Mouse (Mus musculus) embryonic facial prominence, embryonic 14.5 days (tissue): ENCODE results near the gene Fem1a. TPM values are rescaled to one million over a fixed set of nuclear protein-coding genes. Genes with fewer than 3 reads are reported as not detected.
"Not testable (repeated sequence)": the region's sequence is repeated elsewhere in the genome, so short reads cannot be mapped to it uniquely, and the experiment has no call there.

Source experiments
- ATAC-seq: fragments of 200-750 bp; cut with Nextera tagmentation; 2 replicates; pipeline ENCODE4 v1.8.0; 2017; ENCODE audit warnings: low read depth, moderate number of reproducible peaks, moderate TSS enrichment
- DNase-seq: peaks from one replicate; pipeline ENCODE4 v3.0.0-alpha.2; 2015; ENCODE audit warnings: low spot score
- H3K27ac ChIP-seq: fragments of 300-500 bp; sonication (generic); replicated peaks from 2 replicates; pipeline ENCODE4 v1.5.1; 2014; ENCODE audit warnings: low read depth, mild to moderate bottlenecking, low read length, moderate library complexity
- H3K27me3 ChIP-seq: fragments of 300-500 bp; sonication (generic); replicated peaks from 2 replicates; pipeline ENCODE4 v1.6.1; 2014; ENCODE audit warnings: low read length; ENCODE audit not compliant: control insufficient read depth, insufficient read depth
- H3K36me3 ChIP-seq: fragments of 300-500 bp; sonication (generic); 2 replicates; pipeline ENCODE4 v1.6.1; 2014; ENCODE audit warnings: low read length, mixed read lengths; ENCODE audit not compliant: control insufficient read depth, insufficient read depth
- H3K4me1 ChIP-seq: fragments of 300-500 bp; sonication (generic); 2 replicates; pipeline ENCODE4 v1.6.1; 2014; ENCODE audit warnings: antibody characterized with exemption, low read length; ENCODE audit not compliant: control insufficient read depth, insufficient read depth
- H3K4me2 ChIP-seq: fragments of 300-500 bp; sonication (generic); 2 replicates; pipeline ENCODE4 v1.6.1; 2014; ENCODE audit warnings: low read depth, mild to moderate bottlenecking, low read length, moderate library complexity, mixed read lengths
- H3K4me3 ChIP-seq: fragments of 300-500 bp; sonication (generic); 2 replicates; pipeline ENCODE4 v1.5.1; 2014; ENCODE audit warnings: low read depth, mild to moderate bottlenecking, low read length
- H3K9ac ChIP-seq: fragments of 300-500 bp; sonication (generic); 2 replicates; pipeline ENCODE4 v1.6.1; 2014; ENCODE audit warnings: low read depth, mild to moderate bottlenecking, low read length, moderate library complexity, mixed read lengths
- H3K9me3 ChIP-seq: fragments of 300-500 bp; sonication (generic); 2 replicates; pipeline ENCODE4 v1.6.1; 2016; ENCODE audit warnings: low read length; ENCODE audit not compliant: control insufficient read depth
- WGBS: fragments of 180-500 bp; shearing (Covaris S2); extraction: QIAGEN DNeasy Blood & Tissue Kit; methylation state at CpG from one replicate; pipeline ENCODE4 v1.1.7; 2014; 5-methylcytosine and 5-hydroxymethylcytosine counted together
- polyA plus RNA-seq: library from polyadenylated mRNA; unstranded; fragments of >200 nt; fragmentation: Nextera tagmentation; extraction: Ambion mirVana; gene quantifications from 2 replicates; pipeline ENCODE4 v1.2.1, GENCODE M21; 2014

The Fem1a gene
- polyA plus RNA-seq, 1 experiment from 2014 or later = 20.5 TPM

DNA sequence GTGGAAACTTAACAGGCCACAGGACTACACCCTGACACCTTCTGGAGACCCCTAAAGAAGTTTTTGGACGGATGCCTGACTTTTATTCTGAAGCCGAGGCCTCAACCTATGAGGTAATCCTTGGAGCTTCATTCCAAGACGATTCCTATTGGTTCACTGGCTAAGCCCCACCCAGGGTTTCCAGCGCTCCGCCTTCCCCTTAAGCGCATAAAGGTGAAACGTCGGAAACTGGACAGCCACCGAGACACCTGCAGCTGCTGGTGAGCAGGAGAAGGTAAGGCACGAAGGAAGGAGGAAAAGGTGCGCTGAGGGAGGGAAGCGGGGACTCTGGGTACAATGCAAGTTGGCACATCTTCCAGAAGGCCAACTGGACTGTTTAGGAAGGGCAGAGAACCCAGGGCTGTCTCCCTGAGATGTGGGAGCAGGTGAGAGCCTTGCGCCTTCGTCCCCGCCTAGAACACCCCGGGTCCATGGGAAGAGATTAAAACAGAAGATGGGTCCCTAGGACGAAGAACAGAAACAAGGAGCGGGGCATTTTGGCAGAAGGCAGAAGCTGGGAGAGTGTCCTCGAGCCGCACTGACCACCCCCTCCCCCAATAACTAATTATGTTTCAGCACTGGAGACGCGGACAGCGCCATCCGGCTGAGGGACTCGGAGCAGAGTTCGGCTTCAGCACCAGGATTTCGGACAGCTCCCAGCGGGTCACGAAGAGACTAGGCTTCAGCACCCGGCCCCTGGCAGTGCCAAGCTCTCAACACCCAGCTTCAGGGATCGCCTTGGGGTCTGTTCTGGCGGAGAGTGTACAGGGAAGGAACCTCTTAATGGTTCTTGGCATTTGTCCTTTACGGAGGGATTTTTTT lies 14.8 kb upstream of the Fem1a start:
- Histone ChIP-seq H3K4me3 (peak overlapping the region; percentile 5; the same call in 1 of the 2 replicates), H3K4me2 (no peak overlapping the region), H3K4me1 (no peaks in the 10 kb centered on the region), H3K27me3 (peaks cover 5% of the 10 kb centered on the region; the same call in 1 of the 2 replicates), H3K27ac (no peak overlapping the region), H3K9me3 (no peaks in the 10 kb centered on the region), H3K9ac (no peak overlapping the region), H3K36me3 (no peaks in the 10 kb centered on the region)
- peak; percentile 74 for ATAC-seq
- DNase-seq = peak; percentile 94
- under 1% methylated on average over 33 of the region's 33 CpGs for WGBS

DNA sequence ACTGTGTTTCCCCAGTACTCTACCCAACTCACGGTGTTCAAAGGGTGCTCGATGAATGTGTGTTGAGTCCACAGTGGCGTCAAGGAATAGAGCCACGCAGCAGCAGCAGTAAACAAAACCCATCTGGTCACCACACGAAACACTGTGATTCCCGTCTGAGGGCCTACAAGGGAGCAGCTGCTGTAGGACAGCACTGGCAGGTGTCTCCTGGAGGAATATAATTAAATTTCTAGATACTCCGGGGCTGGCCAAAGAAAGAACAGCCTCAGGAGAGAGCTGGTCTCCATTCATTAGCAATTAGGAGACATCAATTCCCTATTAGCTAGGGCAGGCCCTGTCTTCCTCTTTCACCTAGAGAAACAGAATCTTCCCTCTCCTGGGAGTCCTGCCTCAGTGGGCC lies 11.0 kb upstream of the Fem1a start:
- Histone ChIP-seq H3K4me1 (no peaks in the 10 kb centered on the region), H3K4me2 (no peak overlapping the region), H3K4me3 (no peak overlapping the region), H3K36me3 (no peaks in the 10 kb centered on the region), H3K27ac (no peak overlapping the region), H3K9ac (no peak overlapping the region), H3K9me3 (no peaks in the 10 kb centered on the region), H3K27me3 (peaks cover 4% of the 10 kb centered on the region; the same call in 1 of the 2 replicates)
- 55% methylated on average over 7 of the region's 7 CpGs for WGBS
- no peak for DNase-seq
- no peak for ATAC-seq

DNA sequence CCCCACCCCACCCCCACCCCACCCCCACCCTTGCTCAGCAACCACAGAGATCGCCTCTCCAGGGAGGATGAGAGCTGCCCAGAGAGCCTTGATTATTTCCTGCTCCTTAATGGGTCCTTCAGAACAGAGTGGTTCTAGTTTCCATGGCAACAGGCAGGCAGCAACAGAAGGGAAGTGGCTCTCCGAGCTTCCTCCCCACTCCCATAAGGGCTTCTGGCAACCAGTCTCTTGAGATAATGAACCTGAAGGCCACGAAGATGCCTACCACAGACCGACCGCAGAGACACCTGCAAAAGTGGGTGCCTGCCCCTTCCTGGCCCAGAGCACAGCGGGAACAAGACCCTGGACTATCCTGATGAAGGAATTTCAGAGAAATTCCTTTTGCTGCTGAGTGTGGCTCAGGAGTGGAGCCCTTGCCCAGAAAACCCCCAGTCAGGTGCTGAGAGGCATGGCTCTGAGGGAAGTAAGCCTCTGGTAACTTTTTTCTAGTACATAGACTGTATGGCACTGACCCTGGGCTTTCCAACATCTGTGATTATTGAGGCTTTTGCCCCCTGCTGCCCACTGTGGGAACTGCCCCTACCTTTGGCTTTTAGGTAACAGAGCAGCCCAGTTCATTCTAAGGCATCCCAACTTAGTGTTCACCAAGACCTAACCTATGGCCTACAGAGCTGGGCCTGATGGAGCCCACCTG lies 5.3 kb upstream of the Fem1a start:
- H3K4me2 ChIP-seq = no peak overlapping the region
- ATAC-seq = no peak
- 29% methylated on average over 6 of the region's 6 CpGs for WGBS
- H3K4me1 ChIP-seq = no peaks in the 10 kb centered on the region
- H3K4me3 ChIP-seq = no peak overlapping the region
- H3K9me3 ChIP-seq = no peaks in the 10 kb centered on the region
- H3K9ac ChIP-seq = no peak overlapping the region
- no peaks in the 10 kb centered on the region for H3K36me3 ChIP-seq
- no peaks in the 10 kb centered on the region for H3K27me3 ChIP-seq
- peak; percentile 45 for DNase-seq
- no peak overlapping the region for H3K27ac ChIP-seq

DNA sequence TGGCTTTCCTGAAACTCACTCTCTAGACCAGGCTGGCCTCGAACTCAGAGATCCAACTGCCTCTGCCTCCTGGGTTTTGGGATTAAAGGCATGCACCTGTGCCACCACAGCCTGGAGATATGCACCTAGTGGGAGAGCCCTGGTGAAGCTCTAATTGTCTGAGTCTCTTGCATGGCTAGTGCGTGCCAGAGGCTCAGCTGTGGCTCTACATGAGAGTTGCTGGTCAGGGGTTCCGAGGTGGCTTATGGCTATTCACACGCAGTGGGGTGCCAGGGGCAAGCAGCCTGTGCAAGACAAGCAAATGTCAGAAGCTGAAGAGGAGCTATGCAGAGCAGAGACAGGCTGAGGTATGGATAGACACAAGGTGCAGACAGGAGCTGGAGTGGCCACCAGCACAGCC lies 1.9 kb upstream of the Fem1a start:
- no peak for DNase-seq
- peaks cover 14% of the 10 kb centered on the region for H3K36me3 ChIP-seq
- H3K4me1 ChIP-seq = peaks cover 2% of the 10 kb centered on the region; the same call in 1 of the 2 replicates
- H3K27me3 ChIP-seq = no peaks in the 10 kb centered on the region
- H3K9ac ChIP-seq = no peak overlapping the region
- H3K4me3 ChIP-seq = no peak overlapping the region
- ATAC-seq = no peak
- H3K9me3 ChIP-seq = no peaks in the 10 kb centered on the region
- no peak overlapping the region for H3K27ac ChIP-seq
- H3K4me2 ChIP-seq = no peak overlapping the region
- WGBS = 76% methylated on average over 4 of the region's 4 CpGs

DNA sequence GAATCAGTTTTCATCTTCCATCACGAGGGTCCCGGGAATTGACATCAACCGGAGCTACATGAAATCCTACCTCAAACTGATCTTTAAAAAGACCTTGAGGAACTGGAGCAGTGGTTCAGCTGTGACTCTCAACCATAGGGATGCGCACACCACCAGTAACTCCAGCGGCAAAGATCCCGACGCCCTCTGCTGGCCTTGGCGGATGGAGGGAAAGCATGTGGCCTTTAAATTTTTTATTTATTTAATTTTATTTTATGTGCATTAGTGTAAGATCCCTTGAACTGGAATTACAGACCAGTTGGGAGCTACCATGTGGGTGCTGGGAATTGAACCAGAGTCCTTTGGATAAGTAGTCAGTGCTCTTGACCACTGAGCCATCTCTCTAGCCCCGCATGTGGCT lies 1.2 kb upstream of the Fem1a start:
- Histone ChIP-seq H3K9ac (no peak overlapping the region), H3K4me1 (peaks cover 4% of the 10 kb centered on the region; the same call in 1 of the 2 replicates), H3K9me3 (no peaks in the 10 kb centered on the region), H3K36me3 (peaks cover 21% of the 10 kb centered on the region), H3K27ac (peak overlapping the region; percentile 95), H3K4me2 (peak overlapping the region; percentile 89), H3K27me3 (no peaks in the 10 kb centered on the region), H3K4me3 (peak overlapping the region; percentile 65; the same call in 1 of the 2 replicates)
- ATAC-seq (no peak), DNase-seq (no peak)
- WGBS = 10% methylated on average over 9 of the region's 9 CpGs

DNA sequence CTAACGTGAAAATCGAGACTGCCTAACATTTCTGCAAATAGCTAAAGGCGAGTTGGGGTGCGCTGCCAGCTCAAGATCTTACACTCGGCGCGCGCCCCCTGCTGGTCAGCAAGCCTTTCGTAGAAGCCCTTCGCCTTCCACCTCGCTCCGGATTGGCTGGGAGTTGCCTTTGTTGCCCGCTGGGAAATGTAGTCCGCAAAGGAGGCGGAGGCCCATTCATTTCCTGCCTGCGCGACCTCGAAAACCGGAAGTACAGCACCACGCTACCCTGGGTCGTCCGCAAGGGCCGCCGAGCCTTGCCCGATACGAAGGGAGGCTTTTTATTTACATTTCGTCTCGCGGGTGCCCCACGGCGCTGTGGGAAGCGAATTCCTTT lies 759 bp upstream of the Fem1a start:
- Histone ChIP-seq H3K9me3 (no peaks in the 10 kb centered on the region), H3K27ac (peak overlapping the region; percentile 95), H3K27me3 (no peaks in the 10 kb centered on the region), H3K4me2 (peak overlapping the region; percentile 89), H3K4me1 (peaks cover 4% of the 10 kb centered on the region; the same call in 1 of the 2 replicates), H3K4me3 (peak overlapping the region; percentile 65), H3K36me3 (peaks cover 25% of the 10 kb centered on the region), H3K9ac (peak overlapping the region; percentile 55)
- under 1% methylated on average over 32 of the region's 32 CpGs for WGBS
- ATAC-seq (peak; percentile 94), DNase-seq (peak; percentile 99)

DNA sequence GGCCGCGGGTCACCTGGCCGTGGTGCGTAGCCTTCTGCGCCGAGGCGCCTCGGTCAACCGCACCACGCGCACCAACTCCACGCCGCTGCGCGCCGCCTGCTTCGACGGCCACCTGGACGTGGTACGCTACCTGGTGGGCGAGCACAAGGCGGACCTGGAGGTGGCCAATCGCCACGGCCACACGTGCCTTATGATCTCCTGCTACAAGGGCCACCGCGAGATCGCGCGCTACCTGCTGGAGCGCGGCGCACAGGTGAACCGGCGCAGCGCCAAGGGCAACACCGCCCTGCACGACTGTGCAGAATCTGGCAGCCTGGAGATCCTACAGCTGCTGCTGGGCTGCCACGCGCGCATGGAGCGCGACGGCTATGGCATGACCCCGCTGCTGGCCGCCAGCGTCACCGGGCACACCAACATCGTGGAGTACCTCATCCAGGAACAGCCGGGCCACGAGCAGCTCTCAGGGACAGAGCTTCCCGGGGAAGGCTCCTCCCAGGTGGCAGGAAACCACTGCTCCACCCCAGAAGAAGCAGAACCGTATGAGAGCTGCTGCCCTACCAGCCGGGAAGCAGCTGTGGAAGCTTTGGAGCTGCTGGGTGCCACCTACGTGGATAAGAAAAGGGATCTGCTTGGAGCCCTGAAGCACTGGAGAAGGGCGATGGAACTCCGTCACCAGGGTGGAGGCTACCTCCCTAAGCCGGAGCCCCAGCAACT lies 728 bp downstream of the Fem1a start:
- Histone ChIP-seq H3K27me3 (no peaks in the 10 kb centered on the region), H3K4me1 (peaks cover 4% of the 10 kb centered on the region; the same call in 1 of the 2 replicates), H3K4me2 (peak overlapping the region; percentile 89), H3K36me3 (peaks cover 39% of the 10 kb centered on the region), H3K9ac (peak overlapping the region; percentile 70), H3K27ac (peak overlapping the region; percentile 70; the same call in 1 of the 2 replicates), H3K9me3 (no peaks in the 10 kb centered on the region), H3K4me3 (peak overlapping the region; percentile 65)
- DNase-seq (no peak), ATAC-seq (no peak)
- WGBS = 25% methylated on average over 21 of the region's 58 CpGs

DNA sequence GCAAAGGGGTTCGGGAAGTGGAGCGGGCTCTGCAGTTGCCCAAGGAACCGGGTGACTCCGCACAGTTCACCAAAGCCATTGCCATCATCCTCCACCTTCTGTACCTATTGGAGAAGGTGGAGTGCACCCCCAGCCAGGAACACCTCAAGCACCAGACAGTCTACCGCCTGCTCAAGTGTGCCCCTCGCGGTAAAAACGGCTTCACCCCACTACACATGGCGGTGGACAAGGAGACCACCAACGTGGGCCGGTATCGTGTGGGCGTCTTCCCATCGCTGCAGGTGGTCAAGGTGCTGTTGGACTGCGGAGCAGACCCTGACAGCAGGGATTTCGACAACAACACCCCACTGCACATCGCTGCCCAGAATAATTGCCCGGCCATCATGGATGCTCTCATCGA lies 1.7 kb downstream of the Fem1a start:
- ATAC-seq, H3K4me1 ChIP-seq, H3K9ac ChIP-seq, H3K27me3 ChIP-seq, DNase-seq, H3K9me3 ChIP-seq, H3K4me3 ChIP-seq, H3K27ac ChIP-seq: not testable (repeated sequence)
- H3K4me2 ChIP-seq = 0 out of 2 replicates have a peak overlapping the region, but pooled peaks have one; percentile 89
- peaks cover 48% of the 10 kb centered on the region for H3K36me3 ChIP-seq
- 94% methylated on average over 19 of the region's 19 CpGs for WGBS
